Mouse (Mus musculus) gastrocnemius, postnatal 36 days (tissue): Measurements from ENCODE around the gene Shcbp1l. TPM values are rescaled to one million over a fixed set of nuclear protein-coding genes. Genes with fewer than 3 reads are reported as not detected.
"Not testable (repeated sequence)": the region's sequence is repeated elsewhere in the genome, so short reads cannot be mapped to it uniquely, and the experiment has no call there.

Experiments used
- DNase-seq, 2 experiments: peaks; one replicate each; pipeline ENCODE4 v3.0.0; 2022
- intact Hi-C: fragments of 180-260 bp; cut with DNase I; formaldehyde crosslinking; loops from one replicate; pipeline ENCODE4 v1.15.1; 2025
- total RNA-seq, 2 experiments: library from RNA; stranded (reverse); gene quantifications; 2 replicates each; pipeline ENCODE4 v1.2.3; 2021

Shcbp1l gene
- total RNA-seq, 2 experiments from 2014 or later = not detected

- intact Hi-C loops = no loop called here
- no peak for DNase-seq
Observed at GRCm38 (mm10) chr1:153481025-153481412, 56.1 kb downstream of the Shcbp1l start.

GRCm38 (mm10) chr1:153485201-153485796, 60.3 kb downstream of the Shcbp1l start:
- intact Hi-C loops = no loop called here
- no peak for DNase-seq

- DNase-seq, intact Hi-C loops: not testable (repeated sequence)
Observed at GRCm38 (mm10) chr1:153486120-153486519, 61.2 kb downstream of the Shcbp1l start.

- intact Hi-C loops = no loop called here
- DNase-seq = no peak
Observed at GRCm38 (mm10) chr1:153486767-153487499, 62.0 kb downstream of the Shcbp1l start.

GRCm38 (mm10) chr1:153487500-153487879, 62.5 kb downstream of the Shcbp1l start, which contains the start of gene Dhx9:
Gene Dhx9 (minus strand): TSS chr1:153487660.
- DNase-seq = peak; percentile 97 to 99
- intact Hi-C loops = no loop called here

GRCm38 (mm10) chr1:153489132-153489531, 64.2 kb downstream of the Shcbp1l start:
- intact Hi-C loops = no loop called here
- no peak for DNase-seq

GRCm38 (mm10) chr1:153489540-153489939, 64.6 kb downstream of the Shcbp1l start:
- no peak for DNase-seq
- intact Hi-C loops = no loop called here

- no peak for DNase-seq
- intact Hi-C loops = no loop called here
Observed at GRCm38 (mm10) chr1:153489963-153490362, 65.0 kb downstream of the Shcbp1l start.

GRCm38 (mm10) chr1:153491345-153491744, 66.4 kb downstream of the Shcbp1l start:
- DNase-seq = no peak
- intact Hi-C loops = no loop called here

GRCm38 (mm10) chr1:153491822-153492221, 66.9 kb downstream of the Shcbp1l start:
- intact Hi-C loops = no loop called here

GRCm38 (mm10) chr1:153493338-153493737, 68.4 kb downstream of the Shcbp1l start:
- intact Hi-C loops = no loop called here
- DNase-seq = no peak

More at GRCm38 (mm10) chr1:153491822-153492221, 66.9 kb downstream of the Shcbp1l start:
- DNase-seq = no peak

- DNase-seq = no peak
- intact Hi-C loops = no loop called here
Observed at GRCm38 (mm10) chr1:153493931-153494330, 69.0 kb downstream of the Shcbp1l start.

GRCm38 (mm10) chr1:153496030-153496429, 71.1 kb downstream of the Shcbp1l start:
- DNase-seq = no peak
- intact Hi-C loops = no loop called here

GRCm38 (mm10) chr1:153500030-153500429, 75.1 kb downstream of the Shcbp1l start:
- intact Hi-C loops = no loop called here
- no peak for DNase-seq

- DNase-seq = peak; percentile 7 to 17
- intact Hi-C loops = no loop called here
Observed at GRCm38 (mm10) chr1:153501644-153502321, 76.8 kb downstream of the Shcbp1l start.

Other genes with a start within 250 kb of the Shcbp1l start
- gene Lamc2, start 238.7 kb upstream of the Shcbp1l start, total RNA-seq = 1 to 10 TPM; 3.7 to 3.9 TPM
- 100 to 1,000 TPM in 1 of 2 experiments, 10 to 100 TPM in 1; 79.6 to 103 TPM for gene Lamc1, start 92.4 kb upstream of the Shcbp1l start, total RNA-seq
- 10 to 100 TPM; 24.7 to 29.1 TPM for gene Dhx9, start 62.5 kb downstream of the Shcbp1l start, total RNA-seq
- gene Npl, start 124.9 kb downstream of the Shcbp1l start, total RNA-seq = 1 to 10 TPM; 1.7 to 1.9 TPM
- under 1 TPM in 1 of 2 experiments, not detected in 1; 0.05 TPM for gene Rgs8, start 227.9 kb downstream of the Shcbp1l start, total RNA-seq